Mouse (Mus musculus): ENCODE data around the gene Thrsp. TPM values are rescaled to one million over a fixed set of nuclear protein-coding genes. Genes with fewer than 3 reads are reported as not detected.

Thrsp gene
- polyA plus RNA-seq, 1 experiment from 2014 or later = 1.7 TPM

DNA sequence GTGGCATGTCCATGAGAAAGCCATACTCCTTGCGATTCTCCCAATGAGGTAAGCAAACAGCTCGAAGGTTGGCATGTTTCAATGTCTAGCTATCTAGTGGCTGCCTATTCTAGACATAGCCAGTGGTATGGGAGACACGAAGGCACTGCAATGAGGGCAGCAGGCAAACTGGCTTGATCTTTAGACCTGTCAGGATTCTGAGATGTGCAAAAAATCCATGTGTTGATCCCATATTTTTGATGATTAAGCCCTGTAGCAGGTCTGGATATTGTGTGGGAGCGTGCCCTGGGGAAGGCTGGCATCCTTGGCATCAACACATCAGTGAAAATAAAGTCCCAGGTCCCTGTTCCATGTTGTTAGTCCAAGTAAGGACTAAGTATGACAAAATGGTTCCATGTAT is 29.0 kb downstream of the Thrsp start:
- Histone ChIP-seq H3K9me3 (no peaks in the 10 kb centered on the region), H3K4me3 (replicated peaks) (no peak overlapping the region), H3K4me1 (no peaks in the 10 kb centered on the region), H3K27ac (no peak overlapping the region), H3K36me3 (peaks cover 58% of the 10 kb centered on the region), H3K4me2 (no peak overlapping the region), H3K27me3 (replicated peaks) (no peaks in the 10 kb centered on the region), H3K9ac (no peak overlapping the region)
- 94% methylated on average over 4 of the region's 4 CpGs for WGBS
- ATAC-seq (ENCODE audit: insufficient read depth, low FRiP score, low read depth) = no peak

DNA sequence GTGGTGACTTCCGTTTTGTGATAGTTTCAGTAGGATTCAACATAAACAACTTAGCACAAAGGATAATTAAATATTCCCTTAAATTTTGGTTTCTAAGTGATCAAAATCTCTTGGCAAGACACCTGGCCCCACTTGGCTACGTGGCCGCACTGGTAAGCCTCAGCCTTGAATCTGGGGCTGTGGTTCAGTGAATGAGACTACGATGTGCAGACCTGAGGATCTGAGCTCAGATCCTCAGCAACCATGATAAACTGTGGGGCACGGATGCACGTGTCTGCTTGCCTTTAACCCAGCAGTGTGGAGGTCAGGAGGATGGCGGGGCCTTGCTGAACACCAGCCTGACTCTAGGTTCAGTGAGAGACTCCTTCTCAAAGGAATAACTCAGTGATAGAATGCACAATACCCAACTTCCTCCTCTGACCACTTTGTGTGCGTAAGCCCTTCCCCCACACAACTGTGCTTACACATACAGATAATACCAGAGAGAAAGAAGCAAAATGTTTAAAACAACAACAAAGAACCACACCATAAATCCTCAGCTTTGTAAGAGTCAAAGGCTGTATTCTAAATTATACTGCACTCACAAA is 29.9 kb downstream of the Thrsp start:
- WGBS = 90% methylated on average over 8 of the region's 8 CpGs
- no peaks in the 10 kb centered on the region for H3K9me3 ChIP-seq
- no peaks in the 10 kb centered on the region for H3K4me1 ChIP-seq
- H3K4me3 ChIP-seq (replicated peaks) = no peak overlapping the region
- no peak overlapping the region for H3K4me2 ChIP-seq
- H3K36me3 ChIP-seq = peaks cover 59% of the 10 kb centered on the region
- peak overlapping the region; percentile 32; the same call in 1 of the 2 replicates for H3K27ac ChIP-seq
- ATAC-seq (ENCODE audit: insufficient read depth, low FRiP score, low read depth) = no peak
- no peak overlapping the region for H3K9ac ChIP-seq
- H3K27me3 ChIP-seq (replicated peaks) = no peaks in the 10 kb centered on the region

DNA sequence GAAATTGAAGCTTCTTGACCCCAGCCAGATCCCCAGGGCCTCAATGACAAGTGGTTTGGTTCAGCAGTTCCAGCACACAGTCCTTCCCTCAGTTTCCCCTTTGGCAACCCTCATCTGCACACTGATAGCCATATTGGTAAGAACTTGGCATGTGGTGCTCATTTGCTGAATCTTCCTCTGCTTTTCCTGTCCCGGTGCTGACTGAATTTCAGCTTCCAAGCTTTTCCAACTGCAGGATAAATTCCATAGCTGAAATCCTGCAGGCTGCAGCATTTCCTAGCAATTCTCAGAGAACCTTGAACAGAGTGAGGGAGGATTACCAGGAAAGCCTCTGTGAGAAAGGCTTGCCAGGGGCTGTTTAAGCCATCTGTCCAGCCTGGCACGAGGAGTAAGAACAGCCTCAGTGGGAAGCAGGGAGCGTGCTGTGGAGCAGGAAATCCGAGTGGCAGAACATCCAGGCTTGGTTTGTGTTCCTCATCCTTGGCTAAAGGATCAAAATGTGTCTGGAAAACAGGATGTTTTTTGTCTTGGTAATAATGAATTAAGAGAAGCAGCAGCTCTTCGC is 30.6 kb downstream of the Thrsp start:
- Histone ChIP-seq H3K27ac (peak overlapping the region; percentile 32; the same call in 1 of the 2 replicates), H3K4me3 (replicated peaks) (no peak overlapping the region), H3K4me2 (no peak overlapping the region), H3K27me3 (replicated peaks) (no peaks in the 10 kb centered on the region), H3K9me3 (no peaks in the 10 kb centered on the region), H3K9ac (no peak overlapping the region), H3K36me3 (peaks cover 60% of the 10 kb centered on the region), H3K4me1 (no peaks in the 10 kb centered on the region)
- WGBS = 71% methylated on average over 5 of the region's 5 CpGs
- no peak for ATAC-seq (ENCODE audit: insufficient read depth, low FRiP score, low read depth)

DNA sequence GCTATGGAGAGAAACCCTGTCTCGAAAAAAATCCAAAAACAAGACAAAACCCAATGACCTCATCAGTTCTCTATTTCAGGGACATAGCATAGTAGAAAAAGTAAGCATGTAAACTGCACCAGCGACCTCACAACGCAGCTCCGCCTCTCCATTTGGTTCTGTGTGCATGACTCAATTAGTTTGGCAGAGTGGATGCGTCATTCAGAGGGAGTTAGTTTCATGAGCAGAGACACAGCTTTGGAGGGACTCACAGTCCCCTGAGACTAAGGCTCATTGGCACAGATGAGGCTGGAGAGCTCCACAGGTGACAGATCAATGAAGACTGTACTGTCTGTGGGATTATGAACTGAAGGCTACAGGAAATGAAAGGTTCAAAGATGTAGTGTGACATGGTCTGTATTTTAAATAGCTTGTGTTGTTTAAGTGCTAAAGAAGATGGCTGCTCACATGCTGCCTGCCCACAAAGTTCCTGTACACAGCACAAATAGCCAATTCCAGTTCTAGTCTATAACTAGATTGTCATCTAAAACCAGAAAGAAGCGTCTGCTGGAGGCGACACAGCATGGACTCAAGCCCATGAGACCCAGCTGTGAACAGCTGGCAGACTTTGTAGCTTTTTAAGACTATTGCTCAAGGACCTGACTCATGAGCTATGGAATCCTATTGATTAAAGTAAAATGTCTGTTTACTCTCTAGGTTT is 31.3 kb downstream of the Thrsp start:
- Histone ChIP-seq H3K9me3 (no peaks in the 10 kb centered on the region), H3K4me3 (replicated peaks) (no peak overlapping the region), H3K36me3 (peaks cover 53% of the 10 kb centered on the region), H3K27me3 (replicated peaks) (no peaks in the 10 kb centered on the region), H3K4me2 (no peak overlapping the region), H3K27ac (peak overlapping the region; percentile 46), H3K4me1 (no peaks in the 10 kb centered on the region), H3K9ac (no peak overlapping the region)
- WGBS = 83% methylated on average over 7 of the region's 7 CpGs
- no peak for ATAC-seq (ENCODE audit: insufficient read depth, low FRiP score, low read depth)

DNA sequence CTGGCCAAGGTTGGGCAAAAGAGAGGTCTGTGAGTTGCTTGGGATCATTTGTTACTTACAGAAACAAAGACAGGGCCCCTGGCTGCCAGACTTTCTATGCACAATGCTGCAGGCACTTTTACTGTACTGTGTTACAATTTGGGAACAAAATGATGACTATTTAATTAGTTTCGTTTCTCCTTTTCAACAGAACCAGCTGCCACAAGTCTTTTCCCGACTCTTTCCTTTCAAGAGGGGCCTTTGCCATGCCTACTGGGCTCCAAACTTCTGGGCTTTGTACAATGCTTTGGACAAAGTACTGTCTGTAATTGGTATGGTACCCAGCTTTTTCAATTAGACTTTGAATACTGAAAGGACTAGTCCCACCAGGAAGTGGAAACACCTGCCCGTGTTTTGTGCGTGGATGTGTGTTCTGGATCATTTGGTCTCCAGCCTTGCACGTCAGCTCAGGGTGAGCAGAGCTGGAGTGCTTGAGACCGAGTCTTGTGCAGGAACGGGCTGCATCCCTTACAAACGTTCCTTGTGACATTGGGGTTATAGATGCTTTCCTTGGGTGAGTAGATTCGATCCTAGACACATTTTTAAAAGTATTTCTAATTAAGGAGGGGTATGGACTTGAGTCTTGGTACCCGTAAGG is 33.9 kb downstream of the Thrsp start:
- H3K4me1 ChIP-seq = no peaks in the 10 kb centered on the region
- H3K9ac ChIP-seq = no peak overlapping the region
- ATAC-seq (ENCODE audit: insufficient read depth, low FRiP score, low read depth) = no peak
- H3K4me3 ChIP-seq (replicated peaks) = no peak overlapping the region
- H3K4me2 ChIP-seq = no peak overlapping the region
- no peak overlapping the region for H3K27ac ChIP-seq
- 85% methylated on average over 10 of the region's 10 CpGs for WGBS
- no peaks in the 10 kb centered on the region for H3K9me3 ChIP-seq
- H3K36me3 ChIP-seq = peaks cover 51% of the 10 kb centered on the region
- H3K27me3 ChIP-seq (replicated peaks) = no peaks in the 10 kb centered on the region

DNA sequence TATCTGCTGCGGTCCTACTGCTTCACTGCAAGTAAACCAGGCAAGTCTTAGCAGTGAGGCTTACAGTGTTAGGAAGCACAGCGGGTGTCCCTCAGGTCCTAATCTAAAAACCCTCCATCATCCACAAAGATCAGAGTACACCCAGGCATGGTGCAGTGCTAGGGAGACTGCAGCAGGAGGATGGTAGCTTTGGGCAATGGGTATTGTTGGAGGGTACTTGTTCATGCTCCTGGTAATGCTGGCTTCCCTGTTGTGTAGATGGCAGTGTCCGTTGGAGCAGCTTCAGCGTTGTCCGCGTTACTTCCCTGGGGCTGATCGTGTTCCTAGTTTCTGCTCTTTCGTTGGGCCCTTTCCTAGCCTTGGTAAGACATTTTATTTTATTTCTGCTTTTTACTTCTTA is 34.9 kb downstream of the Thrsp start:
- Histone ChIP-seq H3K9ac (no peak overlapping the region), H3K4me2 (no peak overlapping the region), H3K36me3 (peaks cover 54% of the 10 kb centered on the region), H3K4me1 (no peaks in the 10 kb centered on the region), H3K9me3 (no peaks in the 10 kb centered on the region), H3K4me3 (replicated peaks) (no peak overlapping the region), H3K27me3 (replicated peaks) (no peaks in the 10 kb centered on the region), H3K27ac (no peak overlapping the region)
- ATAC-seq (ENCODE audit: insufficient read depth, low FRiP score, low read depth) = no peak
- WGBS = 96% methylated on average over 8 of the region's 8 CpGs

DNA sequence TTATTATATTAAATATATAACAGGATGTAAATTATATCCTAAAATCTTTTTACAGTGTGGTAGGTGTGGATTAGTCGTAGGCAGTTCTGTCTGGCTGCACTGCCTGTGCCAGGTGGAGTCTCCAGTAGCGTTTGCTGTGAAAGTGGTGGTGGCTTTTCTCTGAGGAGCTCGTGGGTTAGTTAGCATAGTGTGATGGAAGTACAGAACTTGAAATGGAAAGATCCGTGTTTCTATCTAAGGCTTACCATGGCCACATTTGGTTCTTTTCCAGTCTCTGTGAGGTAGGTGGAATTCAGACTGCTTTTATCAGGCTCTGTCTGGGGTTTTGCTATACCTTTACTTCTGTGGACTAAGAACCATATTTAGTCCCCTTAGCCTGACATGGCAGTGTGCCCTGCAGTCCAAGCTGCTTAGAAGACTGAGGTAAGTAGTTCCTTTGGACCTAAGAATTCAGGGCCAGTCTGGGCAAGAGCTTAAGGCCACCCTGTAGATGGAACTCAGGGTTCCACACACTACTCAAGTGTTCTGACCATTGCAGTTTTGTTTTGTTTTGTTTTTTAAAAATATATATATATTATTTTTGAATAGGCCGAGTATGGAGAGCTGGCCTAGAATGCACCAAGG is 36.9 kb downstream of the Thrsp start:
- no peak for ATAC-seq (ENCODE audit: insufficient read depth, low FRiP score, low read depth)
- Histone ChIP-seq H3K4me3 (replicated peaks) (no peak overlapping the region), H3K36me3 (peaks cover 50% of the 10 kb centered on the region), H3K27ac (no peak overlapping the region), H3K27me3 (replicated peaks) (no peaks in the 10 kb centered on the region), H3K9me3 (no peaks in the 10 kb centered on the region), H3K4me1 (no peaks in the 10 kb centered on the region), H3K9ac (no peak overlapping the region), H3K4me2 (no peak overlapping the region)
- WGBS = 92% methylated on average over 5 of the region's 5 CpGs

DNA sequence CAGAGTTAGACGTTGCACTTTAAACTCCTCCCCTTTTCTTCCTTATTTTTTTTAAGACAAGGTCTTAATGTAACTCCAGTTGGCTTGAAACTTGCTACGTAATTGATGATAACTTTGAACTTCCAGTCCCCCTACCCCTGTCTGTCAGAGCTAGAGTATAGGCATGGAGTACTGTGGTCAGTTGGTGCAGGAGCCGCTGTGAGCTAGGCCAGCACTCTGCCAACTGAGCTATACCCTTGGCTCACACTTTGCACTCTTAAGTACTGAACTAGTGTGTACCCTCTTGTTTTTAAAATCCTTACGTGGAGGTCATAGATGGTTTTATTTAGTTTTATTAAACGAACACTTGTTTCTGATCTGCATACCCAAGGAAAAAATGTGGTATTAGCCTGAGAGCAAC is 38.2 kb downstream of the Thrsp start:
- WGBS = 89% methylated on average over 5 of the region's 5 CpGs
- Histone ChIP-seq H3K4me1 (no peaks in the 10 kb centered on the region), H3K9me3 (no peaks in the 10 kb centered on the region), H3K4me2 (no peak overlapping the region), H3K9ac (no peak overlapping the region), H3K27me3 (replicated peaks) (no peaks in the 10 kb centered on the region), H3K27ac (no peak overlapping the region), H3K36me3 (peaks cover 46% of the 10 kb centered on the region), H3K4me3 (replicated peaks) (no peak overlapping the region)
- no peak for ATAC-seq (ENCODE audit: insufficient read depth, low FRiP score, low read depth)

DNA sequence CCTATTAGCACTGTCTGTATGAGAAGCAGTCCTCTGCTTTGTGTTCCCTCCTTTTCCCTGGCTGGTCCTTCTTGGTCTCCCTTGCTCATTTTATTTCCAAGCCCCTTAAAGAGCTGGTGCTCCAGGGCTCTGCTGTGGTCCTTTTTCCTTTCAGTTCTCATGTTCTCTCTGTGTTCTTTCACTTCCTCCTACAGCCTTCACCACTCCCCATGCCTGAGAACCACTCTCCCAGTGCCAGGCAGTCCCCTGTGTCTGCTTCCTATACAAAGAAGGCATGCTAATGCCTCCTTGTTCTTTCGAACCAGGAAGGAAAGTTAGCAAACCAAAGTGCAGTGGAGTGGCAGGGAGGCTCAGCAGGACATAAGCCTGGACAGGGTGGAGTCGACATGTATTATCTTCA is 41.6 kb downstream of the Thrsp start:
- Histone ChIP-seq H3K9ac (no peak overlapping the region), H3K27me3 (replicated peaks) (no peaks in the 10 kb centered on the region), H3K4me3 (replicated peaks) (no peak overlapping the region), H3K4me2 (no peak overlapping the region), H3K27ac (no peak overlapping the region), H3K4me1 (no peaks in the 10 kb centered on the region; the same call in 1 of the 2 replicates), H3K36me3 (peaks cover 37% of the 10 kb centered on the region), H3K9me3 (no peaks in the 10 kb centered on the region)
- ATAC-seq (ENCODE audit: insufficient read depth, low FRiP score, low read depth) = no peak
- WGBS = 81% methylated on average over 2 of the region's 2 CpGs

DNA sequence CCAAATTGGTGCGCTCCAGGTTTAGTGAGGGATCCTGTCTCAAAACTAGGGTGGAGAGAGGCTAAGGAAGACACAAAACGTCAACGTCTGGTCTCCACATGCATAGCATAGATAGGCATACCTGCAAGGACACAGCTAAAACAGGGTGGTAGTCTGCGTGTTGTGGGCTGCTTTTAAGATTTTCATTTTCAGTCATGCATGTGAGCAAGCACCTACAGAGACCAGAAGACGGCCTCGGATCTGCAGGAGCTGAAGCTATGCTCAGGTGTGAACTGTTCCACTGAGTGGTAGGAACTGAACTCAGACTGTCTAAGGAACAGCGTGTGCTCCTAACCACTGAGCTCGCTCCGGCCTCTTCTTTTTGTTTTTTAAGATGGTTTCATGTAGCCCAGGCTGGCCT is 42.4 kb downstream of the Thrsp start:
- Histone ChIP-seq H3K4me3 (replicated peaks) (no peak overlapping the region), H3K9ac (no peak overlapping the region), H3K36me3 (peaks cover 34% of the 10 kb centered on the region), H3K4me1 (no peaks in the 10 kb centered on the region; the same call in 1 of the 2 replicates), H3K4me2 (no peak overlapping the region), H3K9me3 (no peaks in the 10 kb centered on the region), H3K27ac (no peak overlapping the region), H3K27me3 (replicated peaks) (no peaks in the 10 kb centered on the region)
- WGBS = 94% methylated on average over 9 of the region's 9 CpGs
- no peak for ATAC-seq (ENCODE audit: insufficient read depth, low FRiP score, low read depth)

DNA sequence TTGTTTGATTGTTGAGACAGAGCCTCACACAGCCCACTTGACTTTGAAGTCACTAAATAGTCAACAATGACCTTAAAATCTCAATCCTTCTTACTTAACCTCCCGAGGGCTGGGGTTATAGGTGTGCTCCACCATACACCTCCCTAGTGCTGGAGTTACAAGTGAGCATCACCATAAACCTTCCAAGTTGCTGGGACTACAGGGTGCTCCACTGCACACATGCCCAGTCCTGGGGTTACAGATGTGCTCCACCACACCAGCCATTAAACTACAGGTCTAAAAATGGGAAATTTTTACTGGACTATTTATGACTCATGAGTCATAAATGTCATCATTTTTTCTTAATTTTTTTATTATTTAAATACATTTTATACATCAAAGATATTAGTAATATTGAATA is 51.6 kb downstream of the Thrsp start:
- no peak overlapping the region for H3K4me3 ChIP-seq (replicated peaks)
- H3K27me3 ChIP-seq (replicated peaks) = no peaks in the 10 kb centered on the region
- H3K9ac ChIP-seq = no peak overlapping the region
- H3K4me1 ChIP-seq = no peaks in the 10 kb centered on the region; the same call in 1 of the 2 replicates
- H3K9me3 ChIP-seq = no peaks in the 10 kb centered on the region
- H3K27ac ChIP-seq = no peak overlapping the region
- no peak for ATAC-seq (ENCODE audit: insufficient read depth, low FRiP score, low read depth)
- H3K4me2 ChIP-seq = no peak overlapping the region
- no peaks in the 10 kb centered on the region for H3K36me3 ChIP-seq
- WGBS = 63% methylated on average over 1 of the region's 1 CpGs

Measured in stomach, embryonic 15.5 days (tissue).